22 mouse cellular contexts compared by ENCODE assay signal in the genomic region with DNA sequence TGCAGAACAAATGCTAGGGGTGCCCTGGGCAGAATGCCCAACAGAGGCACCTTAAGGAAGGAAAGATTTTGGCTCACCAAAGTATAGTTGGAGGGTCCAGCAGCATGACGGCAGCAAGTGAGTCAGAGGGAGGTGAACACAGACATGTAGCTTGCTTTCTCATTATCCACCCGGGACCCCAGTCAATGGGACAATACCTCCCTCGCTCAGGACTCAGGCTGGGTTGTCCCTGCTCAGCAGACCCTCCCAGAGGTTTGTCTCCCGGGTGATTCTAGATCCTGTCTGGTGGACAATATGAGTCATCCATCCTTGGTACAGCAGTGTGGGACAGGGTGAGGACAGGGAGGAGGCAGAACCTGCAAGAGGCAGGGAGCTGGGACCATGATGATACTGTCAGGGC. TPM values are rescaled to one million over a fixed set of nuclear protein-coding genes. Genes with fewer than 3 reads are reported as not detected.
A peak's percentile ranks its signal among the peaks of the same experiment; 100 is the strongest.
DNase-seq lines count a peak whose midpoint lies in the region; TF ChIP-seq lines count a peak whose summit lies in the region.
"Had no signal": no experiment of that assay in that cellular context is flagged by ENCODE, and none has a peak within 500 bp of the region (broad histone marks: within the 10 kb centered on the region; RNA-seq: fewer than 3 reads in every experiment).

No protein-coding gene starts in this region.

- no peaks in the 10 kb centered on the region for H3K79me3 ChIP-seq in C2C12 (ENCODE audit: low read depth)

- intact Hi-C loops in gastrocnemius, adult 2 months (cut with DNase I), result no loop called here

- no peak overlapping the region for H3K4me3 ChIP-seq in C2C12 (ENCODE audit: insufficient read depth, poor library complexity, severe bottlenecking)
- no peak overlapping the region for H3K4me3 ChIP-seq in gastrocnemius, adult 2 months
- H3K4me3 ChIP-seq: embryonic facial prominence, embryonic 13.5 days; embryonic facial prominence, embryonic 15.5 days; erythroblast, embryonic 14.5 days; forebrain, embryonic 10.5 days; forebrain, embryonic 12.5 days had no signal

- no peak overlapping the region for H3K27ac ChIP-seq in gastrocnemius, adult 2 months
- H3K27ac ChIP-seq: embryonic facial prominence, embryonic 13.5 days; embryonic facial prominence, embryonic 15.5 days; forebrain, embryonic 10.5 days; forebrain, embryonic 12.5 days had no signal

- H3ac ChIP-seq in C2C12 (ENCODE audit: control insufficient read depth, insufficient read length, low read depth), result no peak overlapping the region

- peak; percentile 33 for DNase-seq in adrenal gland, postnatal 14 days
- DNase-seq in adrenal gland, postnatal 25 days, result no peak
- DNase-seq in NIH3T3 (ENCODE audit: low read depth), result peak; percentile 10
- no peak for DNase-seq in gastrocnemius, adult 2 months
- no peak for DNase-seq in spleen, postnatal 14 days (ENCODE audit: low spot score in 2 of 2)
- DNase-seq: adrenal gland, postnatal 10 days; B cell, adult 2 months; cerebellum, adult 11 months; cerebellum, adult 18-20 months; cerebellum, adult 8-10 months; cerebellum, adult 9-11 months; cerebellum, postnatal 14 days; cerebellum, postnatal 36 days had no signal

- H3K36me3 ChIP-seq in C2C12 (ENCODE audit: control insufficient read depth, insufficient read depth), result no peaks in the 10 kb centered on the region
- H3K36me3 ChIP-seq: embryonic facial prominence, embryonic 13.5 days; embryonic facial prominence, embryonic 15.5 days; forebrain, embryonic 10.5 days; forebrain, embryonic 12.5 days had no signal

- no peaks in the 10 kb centered on the region for H3K27me3 ChIP-seq in C2C12 (ENCODE audit: control insufficient read depth, insufficient read depth, insufficient read length)
- H3K27me3 ChIP-seq: embryonic facial prominence, embryonic 13.5 days; embryonic facial prominence, embryonic 15.5 days had no signal

- no peak for TF ChIP-seq CTCF in C2C12 (IDR thresholded peaks at IDR 0.05; ENCODE audit: control insufficient read depth, insufficient read depth, insufficient read length)
- no peak for TF ChIP-seq CTCF in gastrocnemius, adult 2 months (IDR thresholded peaks at IDR 0.05)

- no peaks in the 10 kb centered on the region for H3K79me2 ChIP-seq in C2C12 (ENCODE audit: control insufficient read depth, insufficient read depth)

TF ChIP-seq in C2C12, 6 proteins besides CTCF, POLR2A, EP300 and RAD21:
- TF ChIP-seq FOSL1 (IDR thresholded peaks at IDR 0.05; ENCODE audit: insufficient read depth, low read length, poor library complexity, severe bottlenecking) (peak; percentile 19), USF1 (IDR thresholded peaks at IDR 0.05; ENCODE audit: low read depth) (no peak), MYOG (IDR thresholded peaks at IDR 0.05; ENCODE audit: control insufficient read depth, extremely low read depth, insufficient read length) (no peak), MYOD1 (IDR thresholded peaks at IDR 0.05; ENCODE audit: control insufficient read depth, insufficient read length, low read depth) (no peak), CEBPB (IDR thresholded peaks at IDR 0.05; ENCODE audit: low read depth) (no peak)
TF ChIP-seq in C2C12: peak in this region for 1.

RNA-seq across cellular contexts. Expression of a gene that starts 13.8 kb away (rescaled TPM):
- 14.4 and 14.9 TPM in 2 replicates for total RNA-seq in adrenal gland, postnatal 14 days (2021)
- 12.8 and 15.9 TPM in 2 replicates for total RNA-seq in adrenal gland, postnatal 25 days (2021)
- 0.02 TPM for polyA plus RNA-seq in C2C12 (2012; fragmentation: generic; extraction: Trizol)
- total RNA-seq in gastrocnemius, adult 2 months (2021), result under 1 TPM; 0.11 to 0.82 TPM
- total RNA-seq: MEL had no signal
- polyA plus RNA-seq: erythroblast, embryonic 14.5 days had no signal

RNA-seq across cellular contexts. Expression of a gene that starts 49.0 kb away (rescaled TPM):
- 8.3 and 10.7 TPM in 2 replicates for total RNA-seq in adrenal gland, postnatal 14 days (2021)
- total RNA-seq in adrenal gland, postnatal 25 days (2021), result 7.1 and 11.0 TPM in 2 replicates
- 55.4 TPM for polyA plus RNA-seq in C2C12 (2012; fragmentation: generic; extraction: Trizol)
- total RNA-seq in gastrocnemius, adult 2 months (2021), result 1 to 10 TPM; 2.1 to 2.7 TPM
- polyA plus RNA-seq: erythroblast, embryonic 14.5 days had no signal

RNA-seq across cellular contexts. Expression of a gene that starts 55.1 kb away (rescaled TPM):
- 0.07 and 0.38 TPM in 2 replicates for total RNA-seq in adrenal gland, postnatal 14 days (2021)
- total RNA-seq in adrenal gland, postnatal 25 days (2021), result 0.06 TPM in 1 of 2 replicates, not detected in the other
- 1.1 TPM for polyA plus RNA-seq in C2C12 (2012; fragmentation: generic; extraction: Trizol)
- total RNA-seq in gastrocnemius, adult 2 months (2021), result not detected
- total RNA-seq: adrenal gland, adult 2 months; common myeloid progenitor, adult 5-6 weeks; MEL had no signal
- polyA plus RNA-seq: erythroblast, embryonic 14.5 days had no signal

Comparison
In these comparisons a context has a peak if more than half of its experiments do, and no peak if none do; other contexts are left out.
1. DNase-seq: peak in adrenal gland, postnatal 14 days (single experiment) and NIH3T3 (single experiment); none in adrenal gland, postnatal 25 days (single experiment), gastrocnemius, adult 2 months (single experiment) and spleen, postnatal 14 days (0 of 2).